Mouse (Mus musculus) erythroblast, adult 5-6 weeks (primary cell): ENCODE results near the gene Vhl. TPM values are rescaled to one million over a fixed set of nuclear protein-coding genes. Genes with fewer than 3 reads are reported as not detected.

Experiments used
- ATAC-seq: replicated peaks from 2 replicates; pipeline ENCODE4 v1.8.0; 2016; ENCODE audit warnings: moderate number of reproducible peaks, mild to moderate bottlenecking, moderate TSS enrichment, inconsistent platforms; ENCODE audit not compliant: poor library complexity, low FRiP score, severe bottlenecking
- total RNA-seq, 2 experiments: library from RNA; stranded (forward) in 1 of 2; stranded (reverse) in 1 of 2; fragments of 150-400 nt in 1 of 2; fragments of 200-764, 138-1000 nt in 1 of 2; gene quantifications; 2 replicates each; pipeline versions ENCODE4 v1.2.3 to v1.2.4; 2015 to 2017; ENCODE audit warnings: low replicate concordance in 2 of 2

The Vhl gene
- total RNA-seq, 2 experiments from 2014 or later = 3.6 to 6.3 TPM

GRCm38 (mm10) chr6:113615489-113615888 lies 8.3 kb upstream of the Vhl start:
- no peak for ATAC-seq

- 0 out of 2 replicates have a peak, but pooled peaks have one; percentile 12 for ATAC-seq
Observed at GRCm38 (mm10) chr6:113623386-113623785, 373 bp upstream of the Vhl start.

GRCm38 (mm10) chr6:113624989-113625770 lies 1.4 kb downstream of the Vhl start:
- no peak for ATAC-seq

- ATAC-seq = no peak
Observed at GRCm38 (mm10) chr6:113630322-113630721, 6.6 kb downstream of the Vhl start.

- no peak for ATAC-seq
Observed at GRCm38 (mm10) chr6:113632863-113633262, 9.1 kb downstream of the Vhl start.

- ATAC-seq = peak; percentile 97
Observed at GRCm38 (mm10) chr6:113638302-113639040, 14.7 kb downstream of the Vhl start, which contains the start of gene Irak2. Gene Irak2 (plus strand): TSS chr6:113638467.

- ATAC-seq = no peak
Observed at GRCm38 (mm10) chr6:113639201-113639600, 15.4 kb downstream of the Vhl start.

- no peak for ATAC-seq
Observed at GRCm38 (mm10) chr6:113642605-113643004, 18.8 kb downstream of the Vhl start.

GRCm38 (mm10) chr6:113643021-113643420 lies 19.3 kb downstream of the Vhl start:
- no peak for ATAC-seq

- no peak for ATAC-seq
Observed at GRCm38 (mm10) chr6:113643967-113644366, 20.2 kb downstream of the Vhl start.

- ATAC-seq = no peak
Observed at GRCm38 (mm10) chr6:113644808-113645207, 21.0 kb downstream of the Vhl start.

- no peak for ATAC-seq
Observed at GRCm38 (mm10) chr6:113649346-113650196, 25.8 kb downstream of the Vhl start.

GRCm38 (mm10) chr6:113650197-113650640 lies 26.5 kb downstream of the Vhl start:
- no peak for ATAC-seq

GRCm38 (mm10) chr6:113651626-113652025 lies 27.9 kb downstream of the Vhl start:
- peak; percentile 71; the same call in 1 of the 2 replicates for ATAC-seq

GRCm38 (mm10) chr6:113653551-113653950 lies 29.8 kb downstream of the Vhl start:
- no peak for ATAC-seq

GRCm38 (mm10) chr6:113654102-113654501 lies 30.3 kb downstream of the Vhl start:
- ATAC-seq = no peak

GRCm38 (mm10) chr6:113654753-113655397 lies 31.1 kb downstream of the Vhl start:
- ATAC-seq = no peak

GRCm38 (mm10) chr6:113655475-113655874 lies 31.7 kb downstream of the Vhl start:
- no peak for ATAC-seq

- no peak for ATAC-seq
Observed at GRCm38 (mm10) chr6:113656847-113657246, 33.1 kb downstream of the Vhl start.

GRCm38 (mm10) chr6:113658226-113658625 lies 34.5 kb downstream of the Vhl start:
- no peak for ATAC-seq
